Mouse (Mus musculus) hindbrain, embryonic 12.5 days (tissue): ENCODE results near the gene Fstl1. TPM values are rescaled to one million over a fixed set of nuclear protein-coding genes. Genes with fewer than 3 reads are reported as not detected.

Source experiments
- ATAC-seq: fragments of 200-750 bp; cut with Nextera tagmentation; 2 replicates; pipeline ENCODE4 v1.8.0; 2017; ENCODE audit warnings: moderate TSS enrichment; ENCODE audit not compliant: low FRiP score
- H3K27ac ChIP-seq: fragments of 300-500 bp; sonication (generic); 2 replicates; pipeline ENCODE4 v1.5.1; 2016; ENCODE audit warnings: mild to moderate bottlenecking
- H3K27me3 ChIP-seq: fragments of 300-500 bp; sonication (generic); 2 replicates; pipeline ENCODE4 v1.6.1; 2016; ENCODE audit warnings: mild to moderate bottlenecking
- H3K36me3 ChIP-seq: fragments of 300-500 bp; sonication (generic); 2 replicates; pipeline ENCODE4 v1.6.1; 2016; ENCODE audit warnings: mild to moderate bottlenecking
- H3K4me1 ChIP-seq: fragments of 300-500 bp; sonication (generic); 2 replicates; pipeline ENCODE4 v1.6.1; 2016
- H3K4me2 ChIP-seq: fragments of 300-500 bp; sonication (generic); replicated peaks from 2 replicates; pipeline ENCODE4 v1.6.1; 2016; ENCODE audit warnings: mild to moderate bottlenecking
- H3K4me3 ChIP-seq: fragments of 300-500 bp; sonication (generic); 2 replicates; pipeline ENCODE4 v1.5.1; 2016; ENCODE audit warnings: mild to moderate bottlenecking
- H3K9ac ChIP-seq: fragments of 300-500 bp; sonication (generic); 2 replicates; pipeline ENCODE4 v1.6.1; 2016; ENCODE audit warnings: mild to moderate bottlenecking, moderate library complexity
- H3K9me3 ChIP-seq: fragments of 300-500 bp; sonication (generic); replicated peaks from 2 replicates; pipeline ENCODE4 v1.6.1; 2016; ENCODE audit warnings: mild to moderate bottlenecking
- whole genome bisulfite sequencing: fragments of 180-500 bp; shearing (Covaris S2); methylation state at CpG from one replicate; pipeline ENCODE4 v1.1.7; 2016; 5-methylcytosine and 5-hydroxymethylcytosine counted together
- polyA plus RNA-seq: library from polyadenylated mRNA; unstranded; fragments of >200 nt; fragmentation: Nextera tagmentation; extraction: Ambion mirVana; gene quantifications from 2 replicates; pipeline ENCODE4 v1.2.1, GENCODE M21; 2016

Gene Fstl1
- polyA plus RNA-seq, 1 experiment from 2014 or later: 328 TPM

DNA sequence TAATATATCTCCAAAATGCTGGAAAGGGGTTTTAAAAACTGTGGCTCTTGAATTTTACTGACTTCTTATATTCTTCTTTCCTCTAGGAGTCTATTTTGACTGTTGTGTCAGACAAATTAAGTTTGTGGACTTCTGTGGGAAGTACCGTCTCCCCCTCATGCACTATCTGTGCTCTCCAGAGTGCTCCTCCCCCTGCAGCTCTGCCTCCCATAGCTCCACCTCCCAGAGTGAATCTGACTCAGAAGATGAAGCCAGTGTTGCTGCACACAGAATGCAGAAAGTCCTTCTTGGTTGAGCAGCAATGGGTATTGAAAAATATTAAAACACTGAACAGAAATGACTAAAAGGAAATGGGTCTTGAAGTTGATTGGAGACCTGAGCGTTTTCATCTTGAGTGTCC lies 104.5 kb downstream of the Fstl1 start:
- WGBS: 89% methylated on average over 2 of the region's 2 CpGs
- peaks cover 65% of the 10 kb centered on the region for H3K36me3 ChIP-seq
- no peak overlapping the region for H3K27ac ChIP-seq
- H3K27me3 ChIP-seq: no peaks in the 10 kb centered on the region
- no peak overlapping the region for H3K4me2 ChIP-seq
- H3K9ac ChIP-seq: no peak overlapping the region
- H3K9me3 ChIP-seq: no peaks in the 10 kb centered on the region
- ATAC-seq: no peak
- H3K4me3 ChIP-seq: no peak overlapping the region
- peaks cover 4% of the 10 kb centered on the region; the same call in 1 of the 2 replicates for H3K4me1 ChIP-seq

Other genes starting within 250 kb of the Fstl1 start
- gene Gtf2e1, start 237.1 kb upstream of the Fstl1 start, polyA plus RNA-seq: 43.3 and 45.1 TPM in 2 replicates
- 30.2 and 32.5 TPM in 2 replicates for gene Rabl3, start 237.0 kb upstream of the Fstl1 start, polyA plus RNA-seq
- 0.25 TPM in 1 of 2 replicates, not detected in the other for gene Hgd, start 196.7 kb upstream of the Fstl1 start, polyA plus RNA-seq
- 61.0 and 65.8 TPM in 2 replicates for gene Ndufb4, start 122.4 kb upstream of the Fstl1 start, polyA plus RNA-seq
- 0.26 TPM in 1 of 2 replicates, not detected in the other for gene Gm36028, start 84.3 kb downstream of the Fstl1 start, polyA plus RNA-seq
- gene Lrrc58, start 91.5 kb downstream of the Fstl1 start, polyA plus RNA-seq: 65.8 and 72.1 TPM in 2 replicates
- gene Gpr156, start 139.6 kb downstream of the Fstl1 start, polyA plus RNA-seq: 5.4 and 5.6 TPM in 2 replicates